Mouse (Mus musculus) embryonic facial prominence, embryonic 10.5 days (tissue): Measurements from ENCODE around the gene Lad1. TPM values are rescaled to one million over a fixed set of nuclear protein-coding genes. Genes with fewer than 3 reads are reported as not detected.

Experiments
- DNase-seq: peaks from one replicate; pipeline ENCODE4 v3.0.0-alpha.2; 2017; ENCODE audit warnings: low spot score
- H3K27ac ChIP-seq: fragments of 300-500 bp; sonication (generic); replicated peaks from 2 replicates; pipeline ENCODE4 v1.5.1; 2016; ENCODE audit warnings: mild to moderate bottlenecking
- H3K27me3 ChIP-seq: fragments of 300-500 bp; sonication (generic); replicated peaks from 2 replicates; pipeline ENCODE4 v1.6.1; 2016; ENCODE audit warnings: low read depth, mild to moderate bottlenecking; ENCODE audit not compliant: poor library complexity, severe bottlenecking
- H3K36me3 ChIP-seq: fragments of 300-500 bp; sonication (generic); replicated peaks from 2 replicates; pipeline ENCODE4 v1.6.1; 2016; ENCODE audit warnings: mild to moderate bottlenecking, moderate library complexity
- H3K4me1 ChIP-seq: fragments of 300-500 bp; sonication (generic); 2 replicates; pipeline ENCODE4 v1.6.1; 2016
- H3K4me3 ChIP-seq: fragments of 300-500 bp; sonication (generic); 2 replicates; pipeline ENCODE4 v1.5.1; 2016; ENCODE audit warnings: mild to moderate bottlenecking, moderate library complexity
- H3K9me3 ChIP-seq: fragments of 300-500 bp; sonication (generic); 2 replicates; pipeline ENCODE4 v1.6.1; 2016; ENCODE audit warnings: mild to moderate bottlenecking
- WGBS: fragments of 180-500 bp; shearing (Covaris S2); methylation state at CpG from one replicate; pipeline ENCODE4 v1.1.7; 2016; 5-methylcytosine and 5-hydroxymethylcytosine counted together
- polyA plus RNA-seq: library from polyadenylated mRNA; unstranded; fragments of >200 nt; fragmentation: Nextera tagmentation; extraction: Ambion mirVana; gene quantifications from 2 replicates; pipeline ENCODE4 v1.2.1, GENCODE M21; 2016

The Lad1 gene
- polyA plus RNA-seq, 1 experiment from 2014 or later, result 7.5 TPM

DNA sequence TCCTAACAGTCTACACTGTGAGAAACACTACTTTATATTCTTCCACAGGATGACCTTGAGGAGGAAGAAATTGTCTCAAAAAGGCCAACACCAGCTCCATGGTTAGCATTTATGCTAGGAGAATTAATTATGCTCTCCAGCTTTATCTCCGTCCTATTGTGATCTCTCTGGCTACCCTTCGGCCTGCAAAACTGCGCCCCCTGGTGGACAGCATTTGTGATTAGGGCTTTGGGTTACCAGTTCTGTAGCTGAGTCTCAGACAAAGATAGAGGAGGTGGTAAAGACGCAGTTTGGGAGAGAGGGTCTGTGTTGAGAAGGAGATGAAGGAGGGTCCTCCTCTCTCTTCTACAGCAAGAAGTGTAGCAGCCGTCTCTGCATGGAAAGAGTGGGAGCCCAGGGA, 28.6 kb upstream of the Lad1 start:
- peak; percentile 83 for DNase-seq
- 16% methylated on average over 5 of the region's 5 CpGs for WGBS
- Histone ChIP-seq H3K36me3 (no peaks in the 10 kb centered on the region), H3K27ac (no peak overlapping the region), H3K9me3 (no peaks in the 10 kb centered on the region), H3K4me1 (peaks cover 23% of the 10 kb centered on the region), H3K27me3 (peaks cover 42% of the 10 kb centered on the region), H3K4me3 (no peak overlapping the region)

DNA sequence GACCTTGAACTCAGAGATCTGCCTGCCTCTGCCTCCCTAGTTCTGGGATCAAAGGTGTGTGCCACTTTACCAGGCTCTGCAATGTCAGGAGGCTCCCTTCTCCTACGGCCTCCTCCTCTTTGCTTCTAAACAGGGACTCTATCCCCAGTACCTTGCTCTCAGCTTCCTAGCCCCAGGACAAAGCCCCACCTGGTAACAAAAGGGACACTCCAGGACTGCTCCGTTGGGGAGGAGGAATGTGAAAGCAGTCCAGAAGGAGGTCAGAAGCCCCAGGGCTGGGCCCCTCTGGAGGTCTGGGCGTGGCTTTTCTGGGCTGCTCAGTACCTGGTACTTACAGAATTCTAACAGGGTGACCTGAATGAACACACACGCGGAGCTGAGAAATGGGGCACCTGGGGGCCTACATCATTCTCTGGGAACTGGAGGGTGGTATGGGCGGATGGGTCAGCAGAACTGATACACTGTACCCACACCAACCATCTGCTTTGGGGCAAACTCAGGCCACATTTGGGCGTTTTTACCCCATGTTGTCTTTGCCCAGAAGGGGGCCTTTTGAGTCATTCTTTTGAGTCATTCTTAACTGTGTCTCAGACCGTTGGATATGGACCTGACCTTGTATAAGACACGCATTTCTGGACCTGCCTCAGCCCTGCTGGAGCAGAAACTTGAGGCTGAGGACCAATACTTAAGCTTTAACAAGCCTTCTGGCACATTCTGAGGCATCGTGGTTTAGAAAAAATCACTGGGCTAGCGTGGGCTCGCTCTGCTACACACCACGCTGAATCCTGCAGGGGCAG, 26.1 kb upstream of the Lad1 start:
- WGBS, result 59% methylated on average over 13 of the region's 13 CpGs

GRCm38 (mm10) chr1:135793370-135794215, 24.8 kb upstream of the Lad1 start:
- Histone ChIP-seq H3K4me1 (peaks cover 31% of the 10 kb centered on the region), H3K27me3 (peaks cover 51% of the 10 kb centered on the region), H3K9me3 (no peaks in the 10 kb centered on the region), H3K27ac (peak overlapping the region; percentile 48), H3K36me3 (no peaks in the 10 kb centered on the region), H3K4me3 (peak overlapping the region; percentile 46)
- WGBS, result 15% methylated on average over 27 of the region's 27 CpGs
- DNase-seq, result peak; percentile 48

More for the DNA sequence above, 26.1 kb upstream of the Lad1 start:
- Histone ChIP-seq H3K4me3 (no peak overlapping the region), H3K36me3 (no peaks in the 10 kb centered on the region), H3K4me1 (peaks cover 31% of the 10 kb centered on the region), H3K27me3 (peaks cover 51% of the 10 kb centered on the region), H3K9me3 (no peaks in the 10 kb centered on the region), H3K27ac (no peak overlapping the region)
- DNase-seq, result no peak

GRCm38 (mm10) chr1:135794216-135795134, 23.9 kb upstream of the Lad1 start:
- peak; percentile 46 for DNase-seq
- Histone ChIP-seq H3K36me3 (no peaks in the 10 kb centered on the region), H3K4me1 (peaks cover 38% of the 10 kb centered on the region), H3K27me3 (peaks cover 51% of the 10 kb centered on the region), H3K27ac (peak overlapping the region; percentile 48), H3K4me3 (peak overlapping the region; percentile 46), H3K9me3 (no peaks in the 10 kb centered on the region)
- 41% methylated on average over 20 of the region's 20 CpGs for WGBS

DNA sequence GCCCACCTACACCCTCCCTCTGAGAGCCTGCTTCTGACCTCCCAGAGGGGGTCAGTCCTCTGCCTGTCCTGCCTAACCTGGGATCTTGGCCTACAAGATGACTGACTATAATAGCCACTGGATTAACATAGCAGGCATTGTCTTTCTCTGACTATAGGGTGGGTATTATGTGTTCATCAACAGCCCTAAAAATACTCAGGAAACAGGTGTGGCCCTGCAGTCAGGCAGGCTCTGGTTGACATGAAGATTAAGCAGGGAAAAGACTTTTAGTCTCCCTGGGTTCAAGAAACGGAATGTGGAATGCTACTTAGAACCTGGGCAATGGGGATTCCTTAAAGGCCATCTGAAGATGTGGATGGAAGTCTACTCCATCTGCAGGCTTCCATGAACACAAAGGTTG, 19.9 kb upstream of the Lad1 start:
- Histone ChIP-seq H3K27me3 (peaks cover 32% of the 10 kb centered on the region), H3K4me1 (peaks cover 48% of the 10 kb centered on the region), H3K9me3 (no peaks in the 10 kb centered on the region), H3K36me3 (no peaks in the 10 kb centered on the region), H3K27ac (no peak overlapping the region), H3K4me3 (no peak overlapping the region)
- WGBS, result 65% methylated on average over 1 of the region's 1 CpGs
- no peak for DNase-seq

GRCm38 (mm10) chr1:135799109-135799627, 19.2 kb upstream of the Lad1 start:
- Histone ChIP-seq H3K4me3 (no peak overlapping the region), H3K27ac (no peak overlapping the region), H3K4me1 (peaks cover 42% of the 10 kb centered on the region), H3K9me3 (no peaks in the 10 kb centered on the region), H3K36me3 (no peaks in the 10 kb centered on the region), H3K27me3 (peaks cover 32% of the 10 kb centered on the region)
- WGBS, result 66% methylated on average over 8 of the region's 8 CpGs
- DNase-seq, result no peak

DNA sequence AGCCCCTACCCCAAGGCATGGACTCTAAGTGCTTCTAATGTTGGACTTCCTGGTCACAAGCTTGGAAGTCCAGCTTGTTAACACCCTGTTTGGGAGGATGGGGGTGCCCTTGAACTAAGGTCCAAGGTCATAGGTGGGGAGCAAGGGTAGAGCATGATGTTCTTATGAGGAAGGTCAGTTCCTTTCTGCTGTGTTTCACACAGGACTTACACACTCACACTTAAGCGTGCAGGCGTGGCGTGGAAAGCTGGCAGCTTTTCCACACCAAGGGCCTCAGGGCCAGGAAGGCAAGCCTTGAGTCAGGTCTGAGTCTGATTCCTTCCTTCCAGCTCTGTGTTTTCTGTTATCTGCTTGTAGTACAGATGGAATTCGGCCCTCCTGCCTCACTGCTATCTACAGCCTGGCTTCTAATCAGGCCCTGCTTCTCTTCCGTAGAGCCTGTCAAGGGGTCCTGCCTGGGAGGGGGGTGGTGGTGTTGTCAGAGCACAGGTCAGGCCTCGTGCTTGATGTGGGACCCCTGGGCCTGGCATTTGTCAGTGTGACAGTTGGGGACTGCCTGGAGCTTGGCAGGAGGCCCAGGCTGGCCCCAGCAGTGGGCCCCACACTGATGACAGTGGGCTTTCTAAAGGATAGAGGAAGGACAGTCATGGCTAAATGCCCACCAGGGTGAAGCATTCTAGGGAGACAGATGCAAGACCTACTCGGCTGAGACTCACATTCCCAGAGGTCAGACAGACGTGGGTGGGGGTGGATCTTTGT, 18.0 kb upstream of the Lad1 start:
- no peaks in the 10 kb centered on the region for H3K36me3 ChIP-seq
- peak; percentile 40 for DNase-seq
- peaks cover 26% of the 10 kb centered on the region for H3K27me3 ChIP-seq
- H3K4me3 ChIP-seq, result no peak overlapping the region
- 55% methylated on average over 8 of the region's 8 CpGs for WGBS
- H3K27ac ChIP-seq, result peak overlapping the region; percentile 51; the same call in 1 of the 2 replicates
- H3K4me1 ChIP-seq, result peaks cover 30% of the 10 kb centered on the region
- H3K9me3 ChIP-seq, result no peaks in the 10 kb centered on the region

DNA sequence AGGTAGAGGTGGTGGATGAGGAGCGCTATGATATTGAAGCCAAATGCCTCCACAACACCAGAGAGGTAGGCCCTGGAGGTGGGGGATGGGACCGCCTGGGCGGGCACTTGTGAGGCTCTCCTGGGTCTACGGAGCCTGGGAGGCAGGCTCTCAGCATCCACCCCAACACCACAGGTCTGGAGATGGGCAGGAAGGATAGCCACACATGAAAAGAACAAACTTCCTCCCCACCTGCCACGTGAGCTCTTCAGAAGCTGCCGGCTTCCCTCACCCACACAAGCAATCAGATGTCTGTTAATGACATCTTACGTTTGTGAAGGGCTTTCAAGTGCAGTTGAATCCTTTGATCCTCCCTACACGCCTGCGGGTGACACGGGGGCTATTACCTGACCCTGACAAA, 10.9 kb upstream of the Lad1 start:
- peak; percentile 29 for DNase-seq

GRCm38 (mm10) chr1:135810180-135810579, 8.2 kb upstream of the Lad1 start:
- no peaks in the 10 kb centered on the region for H3K9me3 ChIP-seq
- DNase-seq, result no peak
- 78% methylated on average over 2 of the region's 2 CpGs for WGBS
- no peaks in the 10 kb centered on the region for H3K36me3 ChIP-seq
- H3K4me3 ChIP-seq, result no peak overlapping the region
- H3K4me1 ChIP-seq, result peaks cover 11% of the 10 kb centered on the region; the same call in 1 of the 2 replicates
- H3K27ac ChIP-seq, result no peak overlapping the region
- peaks cover 34% of the 10 kb centered on the region for H3K27me3 ChIP-seq

More for the DNA sequence above, 10.9 kb upstream of the Lad1 start:
- H3K4me3 ChIP-seq, result no peak overlapping the region
- H3K4me1 ChIP-seq, result peaks cover 11% of the 10 kb centered on the region; the same call in 1 of the 2 replicates
- no peaks in the 10 kb centered on the region for H3K36me3 ChIP-seq
- peaks cover 33% of the 10 kb centered on the region for H3K27me3 ChIP-seq
- no peaks in the 10 kb centered on the region for H3K9me3 ChIP-seq
- no peak overlapping the region for H3K27ac ChIP-seq
- 53% methylated on average over 10 of the region's 10 CpGs for WGBS

- Histone ChIP-seq H3K36me3 (no peaks in the 10 kb centered on the region), H3K27me3 (peaks cover 40% of the 10 kb centered on the region), H3K4me3 (no peak overlapping the region), H3K9me3 (no peaks in the 10 kb centered on the region), H3K4me1 (peaks cover 11% of the 10 kb centered on the region; the same call in 1 of the 2 replicates), H3K27ac (no peak overlapping the region)
- 33% methylated on average over 7 of the region's 7 CpGs for WGBS
- DNase-seq, result peak; percentile 88
These were observed 7.3 kb upstream of the Lad1 start for GRCm38 (mm10) chr1:135811016-135811646.

GRCm38 (mm10) chr1:135812205-135812604, 6.2 kb upstream of the Lad1 start:
- H3K27ac ChIP-seq, result no peak overlapping the region
- no peak for DNase-seq
- H3K4me1 ChIP-seq, result peaks cover 10% of the 10 kb centered on the region; the same call in 1 of the 2 replicates
- H3K27me3 ChIP-seq, result peaks cover 51% of the 10 kb centered on the region
- 87% methylated on average over 3 of the region's 3 CpGs for WGBS
- H3K36me3 ChIP-seq, result no peaks in the 10 kb centered on the region
- H3K4me3 ChIP-seq, result no peak overlapping the region
- H3K9me3 ChIP-seq, result no peaks in the 10 kb centered on the region
